Mouse (Mus musculus) intestine, postnatal 0 days (tissue): Measurements from ENCODE around the gene Pnck. TPM values are rescaled to one million over a fixed set of nuclear protein-coding genes. Genes with fewer than 3 reads are reported as not detected.
A peak's percentile ranks its signal among the peaks of the same experiment; 100 is the strongest.

Experiments
- ATAC-seq: fragments of 200-750 bp; cut with Nextera tagmentation; 2 replicates; pipeline ENCODE4 v1.8.0; 2017; ENCODE audit warnings: mild to moderate bottlenecking, moderate TSS enrichment, moderate library complexity
- H3K27ac ChIP-seq: fragments of 300-500 bp; sonication (generic); 2 replicates; pipeline ENCODE4 v1.5.1; 2014; ENCODE audit warnings: mild to moderate bottlenecking, low read depth, low read length, moderate library complexity
- H3K27me3 ChIP-seq: fragments of 300-500 bp; sonication (generic); replicated peaks from 2 replicates; pipeline ENCODE4 v1.6.1; 2014; ENCODE audit warnings: low read length, mixed read lengths; ENCODE audit not compliant: control insufficient read depth, insufficient read depth
- H3K36me3 ChIP-seq: fragments of 300-500 bp; sonication (generic); 2 replicates; pipeline ENCODE4 v1.6.1; 2014; ENCODE audit warnings: mild to moderate bottlenecking, moderate library complexity; ENCODE audit not compliant: control insufficient read depth, insufficient read depth
- H3K4me1 ChIP-seq: fragments of 300-500 bp; sonication (generic); replicated peaks from 2 replicates; pipeline ENCODE4 v1.6.1; 2014; ENCODE audit warnings: antibody characterized with exemption, low read length, mixed read lengths; ENCODE audit not compliant: control insufficient read depth, insufficient read depth
- H3K4me2 ChIP-seq: fragments of 300-500 bp; sonication (generic); replicated peaks from 2 replicates; pipeline ENCODE4 v1.6.1; 2014; ENCODE audit warnings: low read depth, mild to moderate bottlenecking, moderate library complexity
- H3K4me3 ChIP-seq: fragments of 300-500 bp; sonication (generic); 2 replicates; pipeline ENCODE4 v1.5.1; 2014; ENCODE audit warnings: low read depth, low read length
- H3K9ac ChIP-seq: fragments of 300-500 bp; sonication (generic); 2 replicates; pipeline ENCODE4 v1.6.1; 2014; ENCODE audit warnings: mild to moderate bottlenecking, low read depth, low read length
- H3K9me3 ChIP-seq: fragments of 300-500 bp; sonication (generic); 2 replicates; pipeline ENCODE4 v1.6.1; 2016; ENCODE audit warnings: mixed run types; ENCODE audit not compliant: control insufficient read depth
- CTCF ChIP-seq: sonication (generic); IDR thresholded peaks from 2 replicates; pipeline ENCODE4 v1.5.1; 2016; ENCODE audit warnings: low read depth, mild to moderate bottlenecking, control low read depth, antibody characterized with exemption, moderate library complexity
- WGBS: fragments of 180-500 bp; shearing (Covaris S2); extraction: QIAGEN DNeasy Blood & Tissue Kit; methylation state at CpG from one replicate; pipeline ENCODE4 v1.1.7; 2014; 5-methylcytosine and 5-hydroxymethylcytosine counted together
- polyA plus RNA-seq: library from polyadenylated mRNA; unstranded; fragments of >200 nt; fragmentation: Nextera tagmentation; extraction: Ambion mirVana; gene quantifications from 2 replicates; pipeline ENCODE4 v1.2.1, GENCODE M21; 2015

The Pnck gene
- 8.5 and 9.4 TPM in 2 replicates for polyA plus RNA-seq

GRCm38 (mm10) chrX:73659575-73660283 lies at the start of gene Pnck:
TSS of gene Pnck (minus strand) at chrX:73660117.
- ATAC-seq = no peak
- TF ChIP-seq CTCF = no peak
- WGBS = 18% methylated on average over 50 of the region's 57 CpGs
- no peaks in the 10 kb centered on the region for H3K4me1 ChIP-seq
- H3K9me3 ChIP-seq = no peaks in the 10 kb centered on the region
- H3K27me3 ChIP-seq = no peaks in the 10 kb centered on the region
- H3K36me3 ChIP-seq = no peaks in the 10 kb centered on the region
- H3K9ac ChIP-seq = 0 out of 2 replicates have a peak within 1 kb of the TSS, but pooled peaks have one; percentile 31
- H3K4me2 ChIP-seq = peak within 1 kb of the TSS; percentile 73
- H3K27ac ChIP-seq = no peak within 1 kb of the TSS
- peak within 1 kb of the TSS; percentile 39 for H3K4me3 ChIP-seq

DNA sequence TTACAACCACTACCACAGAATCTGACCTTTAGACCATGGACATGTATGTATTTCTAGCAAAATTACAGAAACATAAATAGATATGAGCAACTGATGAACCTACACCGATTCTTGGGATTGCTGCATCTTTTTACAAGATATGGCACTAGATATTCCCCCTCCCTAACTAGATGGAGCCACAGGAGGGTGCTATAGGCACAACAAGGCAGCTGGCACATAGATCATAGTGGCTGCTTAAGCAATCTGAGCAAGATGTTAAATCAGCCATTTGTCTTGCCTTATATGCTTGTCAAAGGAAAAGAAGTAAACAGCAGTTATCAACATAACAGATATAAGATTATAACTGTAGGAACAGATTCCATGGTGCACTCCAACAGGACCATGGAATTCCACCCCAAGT lies 40.6 kb upstream of the Pnck start:
- Histone ChIP-seq H3K9me3 (no peaks in the 10 kb centered on the region), H3K9ac (no peak overlapping the region), H3K27ac (no peak overlapping the region), H3K27me3 (no peaks in the 10 kb centered on the region), H3K4me2 (no peak overlapping the region), H3K4me3 (no peak overlapping the region), H3K36me3 (0 out of 2 replicates have a peak, but pooled peaks cover 3% of the 10 kb centered on the region), H3K4me1 (no peaks in the 10 kb centered on the region)
- ATAC-seq = no peak
- TF ChIP-seq CTCF = peak; percentile 68
- 57% methylated on average over 1 of the region's 1 CpGs for WGBS

GRCm38 (mm10) chrX:73690917-73691629 lies 31.2 kb upstream of the Pnck start:
- Histone ChIP-seq H3K4me3 (no peak overlapping the region), H3K9ac (no peak overlapping the region), H3K4me1 (no peaks in the 10 kb centered on the region), H3K27ac (no peak overlapping the region), H3K4me2 (no peak overlapping the region), H3K27me3 (no peaks in the 10 kb centered on the region), H3K9me3 (no peaks in the 10 kb centered on the region), H3K36me3 (peaks cover 5% of the 10 kb centered on the region; the same call in 1 of the 2 replicates)
- peak; percentile 72 for ATAC-seq
- TF ChIP-seq CTCF = peak; percentile 80
- WGBS = 68% methylated on average over 5 of the region's 5 CpGs

DNA sequence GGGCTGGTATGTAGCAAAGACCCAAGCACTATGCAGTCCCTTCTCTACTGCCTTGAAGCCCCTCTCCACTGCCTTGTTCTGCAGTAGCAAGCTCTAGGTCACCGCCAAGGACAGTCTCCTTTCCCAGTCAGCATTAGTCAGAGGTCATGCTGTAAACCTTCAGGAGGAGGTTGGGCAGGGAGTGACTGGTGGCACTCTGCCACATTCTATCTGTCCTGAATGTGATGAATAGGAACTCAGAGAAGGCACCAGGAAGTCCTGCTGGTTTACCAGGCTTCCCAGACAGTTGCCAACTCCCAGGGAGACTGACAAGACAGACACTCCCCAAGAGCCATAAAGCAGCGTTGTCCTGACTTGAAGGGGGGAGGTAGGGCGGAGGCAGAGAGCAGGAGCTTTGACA lies 25.7 kb upstream of the Pnck start:
- Histone ChIP-seq H3K36me3 (peaks cover 7% of the 10 kb centered on the region), H3K4me2 (no peak overlapping the region), H3K27ac (peak overlapping the region; percentile 82), H3K9ac (no peak overlapping the region), H3K4me1 (no peaks in the 10 kb centered on the region), H3K4me3 (no peak overlapping the region), H3K9me3 (no peaks in the 10 kb centered on the region), H3K27me3 (no peaks in the 10 kb centered on the region)
- WGBS = 42% methylated on average over 3 of the region's 3 CpGs
- peak; percentile 84 for ATAC-seq
- TF ChIP-seq CTCF = no peak

- Histone ChIP-seq H3K4me2 (no peak overlapping the region), H3K27ac (peak overlapping the region; percentile 82), H3K27me3 (no peaks in the 10 kb centered on the region), H3K9ac (no peak overlapping the region), H3K4me3 (no peak overlapping the region), H3K9me3 (no peaks in the 10 kb centered on the region), H3K36me3 (peaks cover 9% of the 10 kb centered on the region), H3K4me1 (no peaks in the 10 kb centered on the region)
- no peak for TF ChIP-seq CTCF
- ATAC-seq = peak; percentile 67
Observed at GRCm38 (mm10) chrX:73684978-73685377, 25.1 kb upstream of the Pnck start.

DNA sequence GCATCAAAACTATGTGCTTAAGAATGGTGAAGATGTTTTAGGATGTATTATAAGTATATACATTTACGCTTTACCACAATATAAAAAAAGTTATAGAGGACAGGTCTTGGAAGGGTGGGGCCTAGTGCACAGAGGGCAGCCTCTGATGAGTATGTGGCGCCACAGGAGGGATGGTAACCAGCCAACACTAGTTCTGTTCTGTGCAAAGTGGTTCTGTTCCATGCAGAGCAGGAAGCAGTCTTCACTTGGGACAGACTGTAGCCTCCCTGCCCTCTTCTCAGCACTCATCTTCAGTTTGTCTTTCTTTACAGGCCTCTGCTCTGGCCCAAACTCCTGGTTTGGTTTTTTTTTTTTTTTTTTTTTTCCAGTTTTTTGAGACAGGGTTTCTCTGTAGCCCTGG lies 24.2 kb upstream of the Pnck start:
- TF ChIP-seq CTCF = no peak
- Histone ChIP-seq H3K36me3 (peaks cover 12% of the 10 kb centered on the region), H3K27me3 (no peaks in the 10 kb centered on the region), H3K9me3 (no peaks in the 10 kb centered on the region), H3K4me2 (no peak overlapping the region), H3K9ac (no peak overlapping the region), H3K4me3 (no peak overlapping the region), H3K27ac (no peak overlapping the region), H3K4me1 (no peaks in the 10 kb centered on the region)
- WGBS = 89% methylated on average over 2 of the region's 2 CpGs
- ATAC-seq = no peak
